Mouse (Mus musculus) heart, embryonic 10.5 days (tissue): ENCODE results near the gene Stxbp6. TPM values are rescaled to one million over a fixed set of nuclear protein-coding genes. Genes with fewer than 3 reads are reported as not detected.
A peak's percentile ranks its signal among the peaks of the same experiment; 100 is the strongest.

Source experiments
- DNase-seq: peaks from one replicate; pipeline ENCODE4 v3.0.0-alpha.2; 2017; ENCODE audit warnings: low spot score
- H3K27ac ChIP-seq: fragments of 300-500 bp; sonication (generic); 2 replicates; pipeline ENCODE4 v1.5.1; 2016; ENCODE audit warnings: mild to moderate bottlenecking
- H3K27me3 ChIP-seq: fragments of 300-500 bp; sonication (generic); 2 replicates; pipeline ENCODE4 v1.6.1; 2016; ENCODE audit warnings: mild to moderate bottlenecking; ENCODE audit not compliant: poor library complexity, insufficient read depth, severe bottlenecking
- H3K36me3 ChIP-seq: fragments of 300-500 bp; sonication (generic); 2 replicates; pipeline ENCODE4 v1.6.1; 2016; ENCODE audit warnings: mild to moderate bottlenecking, moderate library complexity
- H3K4me1 ChIP-seq: fragments of 300-500 bp; sonication (generic); 2 replicates; pipeline ENCODE4 v1.6.1; 2016; ENCODE audit warnings: mild to moderate bottlenecking
- H3K4me3 ChIP-seq: fragments of 300-500 bp; sonication (generic); 2 replicates; pipeline ENCODE4 v1.5.1; 2016; ENCODE audit warnings: mild to moderate bottlenecking, moderate library complexity
- H3K9me3 ChIP-seq: fragments of 300-500 bp; sonication (generic); 2 replicates; pipeline ENCODE4 v1.6.1; 2016; ENCODE audit warnings: mild to moderate bottlenecking, moderate library complexity
- WGBS: fragments of 180-500 bp; shearing (Covaris S2); methylation state at CpG from one replicate; pipeline ENCODE4 v1.1.7; 2016; 5-methylcytosine and 5-hydroxymethylcytosine counted together
- polyA plus RNA-seq: library from polyadenylated mRNA; unstranded; fragments of >200 nt; fragmentation: Nextera tagmentation; extraction: Ambion mirVana; gene quantifications from 2 replicates; pipeline ENCODE4 v1.2.1, GENCODE M21; 2016

The Stxbp6 gene
- polyA plus RNA-seq, 1 experiment from 2014 or later, result 15.6 TPM

GRCm38 (mm10) chr12:45009984-45010611, 64.4 kb downstream of the Stxbp6 start:
- no peak overlapping the region for H3K27ac ChIP-seq
- peaks cover 11% of the 10 kb centered on the region; the same call in 1 of the 2 replicates for H3K4me1 ChIP-seq
- no peaks in the 10 kb centered on the region for H3K36me3 ChIP-seq
- no peak overlapping the region for H3K4me3 ChIP-seq
- H3K9me3 ChIP-seq, result no peaks in the 10 kb centered on the region
- no peak for DNase-seq
- WGBS, result 81% methylated on average over 2 of the region's 2 CpGs
- no peaks in the 10 kb centered on the region for H3K27me3 ChIP-seq

DNA sequence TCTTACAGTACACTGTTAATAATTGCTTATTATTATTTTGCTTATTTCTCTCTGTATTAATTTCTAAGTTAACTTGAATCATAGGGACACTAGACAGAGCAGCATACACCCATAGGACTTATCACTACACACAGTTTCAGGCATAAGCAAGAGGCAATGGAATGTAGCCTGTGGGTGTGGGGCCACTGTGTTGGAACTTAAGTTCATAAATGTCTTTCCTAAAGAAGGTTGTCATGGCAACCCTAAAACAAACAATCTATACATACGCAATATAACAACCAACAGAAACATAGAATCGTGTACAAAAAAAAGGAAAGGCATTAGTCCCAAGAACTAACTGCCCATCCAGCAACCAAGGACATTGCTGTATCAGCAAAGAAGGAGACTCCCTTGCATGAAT, 67.9 kb downstream of the Stxbp6 start:
- Histone ChIP-seq H3K27ac (no peak overlapping the region), H3K27me3 (no peaks in the 10 kb centered on the region), H3K36me3 (no peaks in the 10 kb centered on the region), H3K9me3 (no peaks in the 10 kb centered on the region), H3K4me1 (peaks cover 5% of the 10 kb centered on the region; the same call in 1 of the 2 replicates), H3K4me3 (no peak overlapping the region)
- no peak for DNase-seq
- WGBS, result 64% methylated on average over 2 of the region's 2 CpGs

DNA sequence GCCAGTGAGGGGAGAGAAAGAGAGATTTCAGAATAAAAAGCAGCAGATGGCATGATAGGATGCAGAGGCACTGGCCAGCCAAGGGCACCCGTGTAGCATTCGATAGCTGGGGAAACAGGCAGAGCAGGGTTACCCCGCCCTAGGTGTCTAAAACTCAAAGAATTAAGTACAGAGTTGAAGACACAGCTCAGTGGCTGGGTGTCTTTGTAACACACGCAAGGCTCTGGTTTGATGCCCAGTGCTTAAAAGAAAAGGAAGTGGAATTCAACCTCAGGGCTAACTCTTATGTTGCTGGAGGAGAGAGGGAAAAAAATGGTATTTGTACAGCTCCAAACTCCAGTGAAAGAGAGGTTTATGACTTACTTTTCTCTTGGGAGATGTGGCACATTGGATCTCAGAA, 68.5 kb downstream of the Stxbp6 start:
- no peak for DNase-seq
- no peaks in the 10 kb centered on the region for H3K36me3 ChIP-seq
- no peak overlapping the region for H3K4me3 ChIP-seq
- H3K9me3 ChIP-seq, result no peaks in the 10 kb centered on the region
- 86% methylated on average over 4 of the region's 4 CpGs for WGBS
- peaks cover 5% of the 10 kb centered on the region; the same call in 1 of the 2 replicates for H3K4me1 ChIP-seq
- no peak overlapping the region for H3K27ac ChIP-seq
- no peaks in the 10 kb centered on the region for H3K27me3 ChIP-seq

DNA sequence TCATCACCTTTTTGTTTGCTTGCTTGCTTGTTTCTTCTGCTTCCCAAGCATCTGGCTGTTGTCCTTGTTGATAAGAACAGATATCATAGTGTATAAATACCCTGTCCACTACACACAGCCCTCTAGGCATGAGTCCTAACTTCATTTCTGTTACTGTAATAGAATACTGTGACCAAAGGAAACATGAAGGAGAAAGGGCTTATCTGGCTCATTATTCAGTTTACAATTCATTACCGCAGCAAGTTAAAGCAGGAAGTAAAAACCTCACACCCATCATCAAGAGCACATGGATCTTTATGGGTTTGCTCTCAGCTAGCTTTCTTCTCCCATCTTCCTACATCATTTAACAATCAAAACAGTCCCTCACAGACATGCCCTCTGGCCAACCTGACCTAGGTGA, 72.5 kb downstream of the Stxbp6 start:
- H3K27ac ChIP-seq, result no peak overlapping the region
- no peak for DNase-seq
- no peaks in the 10 kb centered on the region for H3K36me3 ChIP-seq
- peaks cover 5% of the 10 kb centered on the region; the same call in 1 of the 2 replicates for H3K4me1 ChIP-seq
- no peak overlapping the region for H3K4me3 ChIP-seq
- no peaks in the 10 kb centered on the region for H3K9me3 ChIP-seq
- H3K27me3 ChIP-seq, result no peaks in the 10 kb centered on the region
- 89% methylated on average over 1 of the region's 1 CpGs for WGBS

DNA sequence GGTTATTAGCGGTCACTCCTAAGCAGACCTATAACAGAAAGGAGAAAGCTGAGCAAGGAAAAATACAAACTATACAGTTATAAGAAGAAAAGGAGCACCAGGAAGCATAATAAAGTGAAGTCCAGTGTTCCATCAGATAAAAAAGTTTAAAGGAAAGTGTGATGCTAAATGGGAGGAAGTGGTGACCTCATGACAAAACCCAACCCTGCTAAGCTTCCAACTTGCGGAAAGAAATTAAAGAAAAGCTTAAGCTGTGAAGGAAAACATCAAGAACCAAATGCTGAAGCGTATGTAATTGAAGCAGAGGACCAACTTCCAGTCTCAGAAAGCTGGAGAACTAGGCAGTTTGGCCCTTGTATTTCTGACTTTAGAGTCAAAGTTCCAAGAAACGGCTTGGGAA, 77.1 kb downstream of the Stxbp6 start:
- Histone ChIP-seq H3K9me3 (no peaks in the 10 kb centered on the region), H3K4me3 (no peak overlapping the region), H3K36me3 (no peaks in the 10 kb centered on the region), H3K27me3 (no peaks in the 10 kb centered on the region), H3K4me1 (no peaks in the 10 kb centered on the region), H3K27ac (no peak overlapping the region)
- 82% methylated on average over 4 of the region's 4 CpGs for WGBS
- no peak for DNase-seq

- Histone ChIP-seq H3K9me3 (no peaks in the 10 kb centered on the region), H3K4me1 (peaks cover under 1% of the 10 kb centered on the region; the same call in 1 of the 2 replicates), H3K36me3 (no peaks in the 10 kb centered on the region), H3K4me3 (no peak overlapping the region), H3K27me3 (no peaks in the 10 kb centered on the region), H3K27ac (no peak overlapping the region)
- WGBS, result 92% methylated on average over 3 of the region's 3 CpGs
- no peak for DNase-seq
These were observed 77.6 kb downstream of the Stxbp6 start for GRCm38 (mm10) chr12:44996897-44997296.

GRCm38 (mm10) chr12:44996274-44996673, 78.2 kb downstream of the Stxbp6 start:
- Histone ChIP-seq H3K27me3 (no peaks in the 10 kb centered on the region), H3K9me3 (no peaks in the 10 kb centered on the region), H3K36me3 (no peaks in the 10 kb centered on the region), H3K4me3 (no peak overlapping the region), H3K27ac (no peak overlapping the region), H3K4me1 (peaks cover 6% of the 10 kb centered on the region; the same call in 1 of the 2 replicates)
- no peak for DNase-seq
- 85% methylated on average over 2 of the region's 2 CpGs for WGBS

DNA sequence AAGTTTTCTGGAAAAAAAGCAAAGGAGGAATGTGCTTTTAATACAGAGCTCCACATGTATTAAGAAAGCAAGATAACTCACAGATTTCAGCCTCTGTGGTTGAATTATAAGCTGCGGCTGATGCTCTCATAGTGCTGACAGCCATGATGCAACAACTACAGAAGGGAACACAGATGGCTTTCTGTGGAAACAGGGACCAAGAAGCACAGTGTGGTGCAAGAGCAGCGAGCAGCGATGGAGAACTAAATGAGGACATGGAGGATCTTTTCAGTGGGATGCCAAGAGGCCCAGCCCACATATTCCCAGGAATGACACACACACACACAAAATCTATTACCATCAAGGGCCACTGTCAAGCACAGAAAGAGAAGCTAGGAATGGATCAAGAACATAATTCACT, 81.1 kb downstream of the Stxbp6 start:
- H3K4me1 ChIP-seq, result peaks cover 9% of the 10 kb centered on the region; the same call in 1 of the 2 replicates
- no peak for DNase-seq
- H3K36me3 ChIP-seq, result no peaks in the 10 kb centered on the region
- 72% methylated on average over 3 of the region's 3 CpGs for WGBS
- H3K27me3 ChIP-seq, result no peaks in the 10 kb centered on the region
- no peak overlapping the region for H3K4me3 ChIP-seq
- no peaks in the 10 kb centered on the region for H3K9me3 ChIP-seq
- H3K27ac ChIP-seq, result no peak overlapping the region

DNA sequence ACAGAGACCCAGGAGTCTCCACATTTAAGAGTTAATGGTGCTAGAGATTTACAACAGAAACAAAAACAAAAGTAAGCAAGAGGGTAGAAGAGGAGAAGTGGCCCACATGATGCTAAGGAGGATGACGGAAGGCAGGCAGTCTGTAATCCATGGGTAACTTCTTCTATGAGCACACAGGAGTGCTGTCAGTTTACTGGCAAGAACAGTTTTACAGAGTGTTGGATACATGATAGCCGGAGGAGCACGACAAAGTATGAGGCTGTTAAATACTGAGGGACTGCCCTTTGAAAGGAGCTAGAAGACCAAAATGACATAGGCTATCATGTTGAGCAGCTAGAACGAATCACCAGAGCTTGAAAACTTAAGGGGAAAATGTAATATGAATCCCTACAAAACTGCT, 81.7 kb downstream of the Stxbp6 start:
- no peak overlapping the region for H3K27ac ChIP-seq
- no peaks in the 10 kb centered on the region for H3K9me3 ChIP-seq
- H3K4me1 ChIP-seq, result peaks cover 9% of the 10 kb centered on the region; the same call in 1 of the 2 replicates
- no peaks in the 10 kb centered on the region for H3K36me3 ChIP-seq
- DNase-seq, result no peak
- H3K27me3 ChIP-seq, result no peaks in the 10 kb centered on the region
- 82% methylated on average over 4 of the region's 4 CpGs for WGBS
- H3K4me3 ChIP-seq, result no peak overlapping the region

DNA sequence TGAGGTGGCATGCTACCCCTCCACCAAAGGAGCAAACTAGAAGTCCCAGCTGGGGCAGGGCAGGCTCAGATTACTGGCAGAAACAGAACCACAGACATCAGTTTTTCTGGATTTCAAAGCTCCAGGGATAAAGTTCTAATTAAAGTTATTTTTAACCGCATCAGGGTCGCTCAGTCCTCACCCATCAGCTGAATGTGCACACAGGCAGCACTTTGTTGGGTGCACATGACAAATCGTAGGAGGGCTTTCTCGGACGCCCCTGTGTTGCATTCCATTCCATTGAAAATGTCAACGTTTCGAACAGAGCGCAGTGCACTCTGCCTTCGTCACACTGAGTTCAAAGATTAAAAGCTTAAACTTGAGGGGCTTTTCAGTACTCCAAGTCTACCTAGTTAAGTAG, 84.1 kb downstream of the Stxbp6 start:
- Histone ChIP-seq H3K4me1 (peaks cover 9% of the 10 kb centered on the region; the same call in 1 of the 2 replicates), H3K4me3 (no peak overlapping the region), H3K27ac (no peak overlapping the region; the same call in 1 of the 2 replicates), H3K9me3 (no peaks in the 10 kb centered on the region), H3K36me3 (no peaks in the 10 kb centered on the region), H3K27me3 (no peaks in the 10 kb centered on the region)
- WGBS, result 49% methylated on average over 9 of the region's 9 CpGs
- no peak for DNase-seq

- no peak for DNase-seq
- H3K27ac ChIP-seq, result no peak overlapping the region
- H3K36me3 ChIP-seq, result no peaks in the 10 kb centered on the region
- no peaks in the 10 kb centered on the region for H3K27me3 ChIP-seq
- 76% methylated on average over 4 of the region's 4 CpGs for WGBS
- H3K9me3 ChIP-seq, result no peaks in the 10 kb centered on the region
- peaks cover 9% of the 10 kb centered on the region; the same call in 1 of the 2 replicates for H3K4me1 ChIP-seq
- no peak overlapping the region for H3K4me3 ChIP-seq
These were observed 85.5 kb downstream of the Stxbp6 start for GRCm38 (mm10) chr12:44989011-44989410.

DNA sequence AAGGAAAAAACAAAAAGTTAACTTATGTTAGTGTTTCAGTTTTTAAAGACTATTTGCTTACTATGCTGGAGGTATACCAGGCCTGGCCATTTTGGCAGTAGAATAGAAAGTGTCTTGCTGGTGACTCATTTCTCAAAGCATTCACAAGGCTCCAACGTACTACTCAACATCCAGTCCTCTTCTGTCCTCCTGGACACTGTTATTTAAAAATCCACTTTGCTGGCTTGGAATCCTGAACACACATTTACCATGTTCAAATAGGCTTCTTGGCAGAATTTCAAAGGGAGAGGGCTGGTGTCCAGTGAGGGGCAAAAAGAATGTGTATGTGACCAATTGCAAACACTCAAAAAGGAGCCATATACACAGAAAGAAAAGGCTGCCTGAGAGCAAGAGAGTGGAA, 86.7 kb downstream of the Stxbp6 start:
- no peaks in the 10 kb centered on the region for H3K27me3 ChIP-seq
- H3K9me3 ChIP-seq, result no peaks in the 10 kb centered on the region
- DNase-seq, result no peak
- no peaks in the 10 kb centered on the region for H3K36me3 ChIP-seq
- no peak overlapping the region for H3K4me3 ChIP-seq
- 77% methylated on average over 1 of the region's 1 CpGs for WGBS
- peaks cover 9% of the 10 kb centered on the region; the same call in 1 of the 2 replicates for H3K4me1 ChIP-seq
- no peak overlapping the region for H3K27ac ChIP-seq

DNA sequence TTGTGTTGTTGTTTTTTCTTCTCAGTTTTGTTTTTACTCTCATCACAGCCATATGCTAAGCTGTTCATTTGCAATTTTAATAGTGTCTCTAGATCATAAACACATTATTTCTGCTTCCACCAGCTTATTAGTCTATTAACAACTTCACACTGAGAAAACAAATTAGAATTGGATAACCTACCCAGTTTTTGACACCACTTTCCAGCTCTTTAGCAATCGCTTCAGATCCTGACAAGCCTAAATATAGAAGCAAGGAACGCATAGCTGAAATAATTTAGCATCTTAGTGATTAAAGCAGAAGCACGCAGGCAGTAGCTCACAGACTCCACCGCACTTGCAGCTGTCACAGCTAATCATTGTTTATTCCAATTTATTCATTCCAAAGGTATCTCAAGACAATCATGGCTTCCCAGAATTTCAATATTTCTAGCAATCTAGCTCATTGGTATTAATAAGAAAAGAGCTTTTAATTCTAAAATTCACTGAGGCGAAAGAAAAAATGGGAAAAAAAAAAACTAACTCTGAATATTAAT, 95.1 kb downstream of the Stxbp6 start:
- no peaks in the 10 kb centered on the region for H3K27me3 ChIP-seq
- no peaks in the 10 kb centered on the region for H3K36me3 ChIP-seq
- peak overlapping the region; percentile 56 for H3K27ac ChIP-seq
- WGBS, result 51% methylated on average over 5 of the region's 5 CpGs
- H3K4me1 ChIP-seq, result peaks cover 9% of the 10 kb centered on the region; the same call in 1 of the 2 replicates
- H3K9me3 ChIP-seq, result no peaks in the 10 kb centered on the region
- DNase-seq, result no peak
- no peak overlapping the region for H3K4me3 ChIP-seq
